Mouse (Mus musculus) kidney, embryonic 16.5 days (tissue): ENCODE results near the gene Gm42421. TPM values are rescaled to one million over a fixed set of nuclear protein-coding genes. Genes with fewer than 3 reads are reported as not detected.

Experiments
- polyA plus RNA-seq: library from polyadenylated mRNA; unstranded; fragments of >200 nt; fragmentation: Nextera tagmentation; extraction: Ambion mirVana; gene quantifications from 2 replicates; pipeline ENCODE4 v1.2.1, GENCODE M21; 2015

Gene Gm42421
- polyA plus RNA-seq, 1 experiment from 2014 or later: not detected

Other genes with a start within 250 kb of the Gm42421 start
- gene Usp42, start 195.9 kb upstream of the Gm42421 start, polyA plus RNA-seq: 17.1 and 17.7 TPM in 2 replicates
- gene Eif2ak1, start 110.4 kb upstream of the Gm42421 start, polyA plus RNA-seq: 41.5 and 44.3 TPM in 2 replicates
- gene Ankrd61, start 30.5 kb upstream of the Gm42421 start, polyA plus RNA-seq: 0.29 and 0.62 TPM in 2 replicates
- gene Aimp2, start 18.3 kb upstream of the Gm42421 start, polyA plus RNA-seq: 103 and 110 TPM in 2 replicates
- gene Pms2, start 18.2 kb upstream of the Gm42421 start, polyA plus RNA-seq: 26.8 and 31.9 TPM in 2 replicates
- 0.45 and 0.73 TPM in 2 replicates for gene Rsph10b, start 4.9 kb downstream of the Gm42421 start, polyA plus RNA-seq
- 86.7 and 89.2 TPM in 2 replicates for gene Ccz1, start 86.7 kb downstream of the Gm42421 start, polyA plus RNA-seq
- 3.2 and 5.6 TPM in 2 replicates for gene Ocm, start 98.5 kb downstream of the Gm42421 start, polyA plus RNA-seq
- gene Lmtk2, start 172.3 kb downstream of the Gm42421 start, polyA plus RNA-seq: 5.6 and 6.5 TPM in 2 replicates